Mouse (Mus musculus): Measurements from ENCODE around the gene Ddx19b.
"Not testable (repeated sequence)": the region's sequence is repeated elsewhere in the genome, so short reads cannot be mapped to it uniquely, and the experiment has no call there.

The Ddx19b gene

GRCm38 (mm10) chr8:110965594-110965993, 66.0 kb downstream of the Ddx19b start:
- no peak for DNase-seq (ENCODE audit: extremely low spot score, low spot score)

- DNase-seq (ENCODE audit: extremely low spot score, low spot score) = no peak
These were observed 66.9 kb downstream of the Ddx19b start for GRCm38 (mm10) chr8:110964666-110965065.

GRCm38 (mm10) chr8:110963051-110963450, 68.5 kb downstream of the Ddx19b start:
- DNase-seq (ENCODE audit: extremely low spot score, low spot score) = no peak

- no peak for DNase-seq (ENCODE audit: extremely low spot score, low spot score)
These were observed 71.6 kb downstream of the Ddx19b start for GRCm38 (mm10) chr8:110959906-110960305.

GRCm38 (mm10) chr8:110959071-110959780, 72.3 kb downstream of the Ddx19b start:
- no peak for DNase-seq (ENCODE audit: extremely low spot score, low spot score)

- DNase-seq (ENCODE audit: extremely low spot score, low spot score) = not testable (repeated sequence)
These were observed 73.0 kb downstream of the Ddx19b start for GRCm38 (mm10) chr8:110958553-110958952.

GRCm38 (mm10) chr8:110958135-110958534, 73.4 kb downstream of the Ddx19b start:
- DNase-seq (ENCODE audit: extremely low spot score, low spot score) = no peak

GRCm38 (mm10) chr8:110957471-110957870, 74.1 kb downstream of the Ddx19b start:
- no peak for DNase-seq (ENCODE audit: extremely low spot score, low spot score)

GRCm38 (mm10) chr8:110956619-110957450, 74.7 kb downstream of the Ddx19b start:
- DNase-seq (ENCODE audit: extremely low spot score, low spot score) = no peak

- DNase-seq (ENCODE audit: extremely low spot score, low spot score) = no peak
These were observed 76.8 kb downstream of the Ddx19b start for GRCm38 (mm10) chr8:110954776-110955175.
